Mouse (Mus musculus) monocyte, adult 5-6 weeks (primary cell): Measurements from ENCODE around the gene Prss27. TPM values are rescaled to one million over a fixed set of nuclear protein-coding genes. Genes with fewer than 3 reads are reported as not detected.
"Not testable (repeated sequence)": the region's sequence is repeated elsewhere in the genome, so short reads cannot be mapped to it uniquely, and the experiment has no call there.

ENCODE experiments used
- ATAC-seq: fragments of 153-309, 156-312 bp; replicated peaks from 2 replicates; pipeline ENCODE4 v1.8.0; 2017; ENCODE audit warnings: mild to moderate bottlenecking; ENCODE audit not compliant: low TSS enrichment, insufficient number of reproducible peaks, severe bottlenecking, poor library complexity, low FRiP score
- total RNA-seq: library from RNA; stranded (forward); fragments of 200-1000, 200-491, 200-594 nt; gene quantifications from 3 replicates; pipeline ENCODE4 v1.2.3, GENCODE M21; 2017

Prss27 gene
- total RNA-seq, 1 experiment from 2014 or later, result not detected

GRCm38 (mm10) chr17:24084593-24084992 lies 46.6 kb downstream of the Prss27 start:
- ATAC-seq, result no peak

GRCm38 (mm10) chr17:24086399-24086798 lies 48.5 kb downstream of the Prss27 start:
- ATAC-seq, result not testable (repeated sequence)

- ATAC-seq, result no peak
These were observed 52.6 kb downstream of the Prss27 start for GRCm38 (mm10) chr17:24090575-24090974.

Other genes starting within 250 kb of the Prss27 start
- 91.7 to 297 TPM (median 188 TPM) in 3 replicates for gene Srrm2, start 247.6 kb upstream of the Prss27 start, total RNA-seq
- 89.4 to 137 TPM (median 96.5 TPM) in 3 replicates for gene Elob, start 209.0 kb upstream of the Prss27 start, total RNA-seq
- gene Prss33, start 202.1 kb upstream of the Prss27 start, total RNA-seq, result not detected in 3 replicates
- gene Prss32, start 194.3 kb upstream of the Prss27 start, total RNA-seq, result not detected in 3 replicates
- not detected in 3 replicates for gene Prss41, start 194.0 kb upstream of the Prss27 start, total RNA-seq
- not detected in 3 replicates for gene Prss21, start 170.1 kb upstream of the Prss27 start, total RNA-seq
- gene Dcpp1, start 157.3 kb upstream of the Prss27 start, total RNA-seq, result not detected in 3 replicates
- gene Dcpp2, start 157.3 kb upstream of the Prss27 start, total RNA-seq, result not detected in 3 replicates
- gene Dcpp3, start 120.7 kb upstream of the Prss27 start, total RNA-seq, result not detected in 3 replicates
- not detected in 3 replicates for gene Sbp, start 96.5 kb upstream of the Prss27 start, total RNA-seq
- gene Sbpl, start 82.9 kb upstream of the Prss27 start, total RNA-seq, result not detected in 3 replicates
- 0.76 to 1.2 TPM in 2 of 3 replicates, not detected in the other for gene Prss30, start 57.6 kb upstream of the Prss27 start, total RNA-seq
- not detected in 3 replicates for gene Prss22, start 40.0 kb upstream of the Prss27 start, total RNA-seq
- gene Kctd5, start 35.3 kb downstream of the Prss27 start, total RNA-seq, result 15.4 to 22.7 TPM (median 16.9 TPM) in 3 replicates
- gene Pdpk1, start 112.8 kb downstream of the Prss27 start, total RNA-seq, result 37.3 to 63.3 TPM (median 46.8 TPM) in 3 replicates
- 6.5 to 24.6 TPM (median 24.4 TPM) in 3 replicates for gene Amdhd2, start 125.6 kb downstream of the Prss27 start, total RNA-seq
- 55.6 to 90.6 TPM (median 83.3 TPM) in 3 replicates for gene Atp6v0c, start 131.6 kb downstream of the Prss27 start, total RNA-seq
- 0.68 to 1.0 TPM (median 0.96 TPM) in 3 replicates for gene Tbc1d24, start 167.4 kb downstream of the Prss27 start, total RNA-seq
- not detected in 3 replicates for gene Ntn3, start 171.4 kb downstream of the Prss27 start, total RNA-seq
- gene Tedc2, start 182.7 kb downstream of the Prss27 start, total RNA-seq, result 2.9 to 6.6 TPM (median 3.1 TPM) in 3 replicates
- 1.6 to 4.6 TPM (median 2.0 TPM) in 3 replicates for gene Ccnf, start 213.3 kb downstream of the Prss27 start, total RNA-seq